Mouse (Mus musculus) cerebellum, adult 18-20 months (tissue): Measurements from ENCODE around the gene Rpl28.

Experiments
- DNase-seq, 2 experiments: peaks; one replicate each; pipeline ENCODE4 v3.0.0; 2021

The Rpl28 gene

DNA sequence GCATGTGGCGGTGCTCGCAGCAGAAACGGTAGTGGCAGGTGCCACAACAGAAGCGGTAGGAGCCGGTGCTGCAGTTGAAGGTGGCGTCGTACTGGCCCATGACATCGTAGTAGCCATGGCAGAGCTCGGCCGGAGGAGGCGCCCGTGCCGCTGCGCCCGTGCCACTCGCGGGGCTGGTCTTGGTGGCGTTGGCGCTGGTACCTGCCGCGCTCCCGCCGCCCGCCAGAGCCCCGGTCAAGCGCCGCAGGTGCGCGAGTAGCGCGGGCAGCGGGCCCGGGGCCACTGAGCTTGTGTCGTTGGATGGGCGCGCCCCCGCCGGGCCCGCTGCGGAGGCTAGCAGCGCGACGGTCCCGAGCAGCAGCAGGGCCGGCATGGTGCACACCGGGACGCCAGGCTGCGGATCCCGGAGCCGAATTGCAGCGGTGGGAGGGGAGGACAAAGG, 43.7 kb downstream of the Rpl28 start:
- DNase-seq: peak; percentile 86 to 89

GRCm38 (mm10) chr7:4837639-4838038, 45.0 kb downstream of the Rpl28 start:
- DNase-seq: peak in 1 of 2 experiments; percentile 13

GRCm38 (mm10) chr7:4842077-4842476, 49.4 kb downstream of the Rpl28 start:
- no peak for DNase-seq

- no peak for DNase-seq
Measured at GRCm38 (mm10) chr7:4842634-4843131, 50.0 kb downstream of the Rpl28 start.

GRCm38 (mm10) chr7:4843604-4844244, 51.0 kb downstream of the Rpl28 start:
- peak; percentile 36 to 49 for DNase-seq

DNA sequence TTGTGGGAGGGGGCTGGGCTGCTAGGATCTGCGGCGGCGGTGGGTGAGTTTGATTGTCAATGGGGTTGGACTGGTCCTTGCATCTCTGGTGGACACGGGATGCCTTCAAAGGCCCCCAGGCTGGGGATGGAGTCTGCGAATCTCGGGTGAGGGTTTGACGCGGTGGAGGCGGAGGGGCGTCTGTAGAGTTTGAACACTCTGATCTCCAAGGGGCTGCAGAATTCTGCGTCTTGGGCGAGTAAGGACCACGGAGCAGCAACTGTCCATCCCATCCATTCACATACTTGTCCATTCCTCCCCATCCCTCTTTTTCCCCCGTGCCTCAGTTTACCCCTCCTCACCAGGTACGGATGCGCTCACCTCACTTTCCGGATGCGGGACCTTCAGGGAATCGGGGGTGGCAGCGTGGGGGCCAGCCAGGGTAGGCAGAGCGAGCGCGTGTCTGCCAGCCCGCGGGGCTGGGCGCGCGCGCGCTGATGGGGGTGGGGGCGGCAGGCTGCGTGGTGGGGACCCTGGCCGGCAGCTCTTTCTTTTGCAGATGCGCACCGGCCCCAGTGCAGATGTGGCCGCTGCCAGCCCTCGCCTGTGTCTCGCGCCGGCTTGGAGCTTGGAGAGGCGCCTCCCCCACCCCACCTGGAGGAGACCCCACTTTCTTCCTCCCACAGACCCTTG, 51.7 kb downstream of the Rpl28 start, which contains the start of gene Shisa7:
Gene Shisa7, minus strand, starts transcription at position 452 of the 672 bp plus-strand sequence.
- peak in 1 of 2 experiments; percentile 16 for DNase-seq
